Mouse (Mus musculus) kidney, embryonic 14.5 days (tissue): ENCODE results near the gene Npas3. TPM values are rescaled to one million over a fixed set of nuclear protein-coding genes. Genes with fewer than 3 reads are reported as not detected.

Source experiments
- ATAC-seq: fragments of 200-750 bp; cut with Nextera tagmentation; 2 replicates; pipeline ENCODE4 v1.8.0; 2017; ENCODE audit warnings: moderate number of reproducible peaks, mild to moderate bottlenecking, moderate TSS enrichment, moderate library complexity; ENCODE audit not compliant: low FRiP score, low TSS enrichment
- H3K27ac ChIP-seq: fragments of 300-500 bp; sonication (generic); 2 replicates; pipeline ENCODE4 v1.5.1; 2014; ENCODE audit warnings: low read depth, mild to moderate bottlenecking, low read length, moderate library complexity, mixed read lengths
- H3K27me3 ChIP-seq: fragments of 300-500 bp; sonication (generic); 2 replicates; pipeline ENCODE4 v1.6.1; 2014; ENCODE audit warnings: mild to moderate bottlenecking, low read length; ENCODE audit not compliant: control insufficient read depth, insufficient read depth
- H3K36me3 ChIP-seq: fragments of 300-500 bp; sonication (generic); 2 replicates; pipeline ENCODE4 v1.6.1; 2014; ENCODE audit warnings: low read length, mixed read lengths; ENCODE audit not compliant: control insufficient read depth, insufficient read depth
- H3K4me1 ChIP-seq: fragments of 300-500 bp; sonication (generic); 2 replicates; pipeline ENCODE4 v1.6.1; 2014; ENCODE audit warnings: low read length, mixed read lengths; ENCODE audit not compliant: control insufficient read depth, insufficient read depth
- H3K4me2 ChIP-seq: fragments of 300-500 bp; sonication (generic); replicated peaks from 2 replicates; pipeline ENCODE4 v1.6.1; 2014; ENCODE audit warnings: low read depth, mild to moderate bottlenecking, low read length
- H3K4me3 ChIP-seq: fragments of 300-500 bp; sonication (generic); 2 replicates; pipeline ENCODE4 v1.5.1; 2014; ENCODE audit warnings: mild to moderate bottlenecking, low read length
- H3K9ac ChIP-seq: fragments of 300-500 bp; sonication (generic); 2 replicates; pipeline ENCODE4 v1.6.1; 2014; ENCODE audit warnings: low read depth, mild to moderate bottlenecking, low read length, moderate library complexity
- H3K9me3 ChIP-seq: fragments of 300-500 bp; sonication (generic); 2 replicates; pipeline ENCODE4 v1.6.1; 2016; ENCODE audit warnings: low read length; ENCODE audit not compliant: control insufficient read depth
- WGBS: fragments of 180-500 bp; shearing (Covaris S2); extraction: QIAGEN DNeasy Blood & Tissue Kit; methylation state at CpG from one replicate; pipeline ENCODE4 v1.1.7; 2014; 5-methylcytosine and 5-hydroxymethylcytosine counted together
- polyA plus RNA-seq: library from polyadenylated mRNA; unstranded; fragments of >200 nt; fragmentation: Nextera tagmentation; extraction: Ambion mirVana; gene quantifications from 2 replicates; pipeline ENCODE4 v1.2.1, GENCODE M21; 2014

The Npas3 gene
- polyA plus RNA-seq, 1 experiment from 2014 or later, result 3.2 TPM

DNA sequence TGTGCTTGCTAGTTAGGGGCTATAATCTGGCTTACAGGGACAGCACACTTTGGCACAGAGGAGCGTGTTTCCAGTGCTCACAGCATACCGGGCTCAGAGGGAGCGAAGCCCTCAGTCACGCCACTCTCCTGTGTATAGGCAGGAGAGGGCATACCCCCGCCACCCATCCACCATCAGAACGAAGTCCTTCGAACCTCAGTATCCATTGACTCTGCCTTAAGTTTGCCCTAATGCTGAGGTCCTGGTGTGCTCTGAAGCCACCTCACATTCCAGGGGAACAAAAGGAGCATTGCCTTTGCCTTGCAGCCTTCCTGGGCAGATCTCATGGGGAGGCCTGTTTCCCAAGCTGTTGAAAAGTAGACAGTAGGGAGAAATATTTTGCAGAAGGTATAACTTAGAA is 673.7 kb downstream of the Npas3 start:
- Histone ChIP-seq H3K36me3 (no peaks in the 10 kb centered on the region), H3K4me3 (no peak overlapping the region), H3K4me1 (no peaks in the 10 kb centered on the region), H3K27ac (no peak overlapping the region), H3K9ac (no peak overlapping the region), H3K27me3 (0 out of 2 replicates have a peak, but pooled peaks cover 8% of the 10 kb centered on the region), H3K9me3 (no peaks in the 10 kb centered on the region), H3K4me2 (no peak overlapping the region)
- 96% methylated on average over 7 of the region's 7 CpGs for WGBS
- no peak for ATAC-seq

DNA sequence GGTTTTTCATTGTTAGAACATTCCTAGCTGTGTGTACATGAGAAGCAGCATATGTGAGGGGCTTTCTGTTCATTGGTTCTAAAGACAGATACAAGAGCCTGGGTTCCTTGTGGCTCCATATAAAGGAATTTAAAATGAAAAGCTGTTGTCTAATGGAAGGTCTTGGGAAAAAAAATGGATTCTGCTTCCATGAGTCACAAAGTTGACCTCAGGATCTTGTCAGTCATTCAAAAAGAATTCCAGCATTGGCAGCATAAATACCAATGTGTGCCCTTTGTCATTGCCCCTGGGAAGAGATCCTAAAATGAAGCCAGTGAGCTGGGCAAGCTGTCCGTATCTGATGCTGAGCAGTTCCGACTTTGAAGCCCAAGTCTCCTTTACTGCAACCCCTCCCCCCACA is 700.3 kb downstream of the Npas3 start:
- Histone ChIP-seq H3K27ac (no peak overlapping the region), H3K4me1 (no peaks in the 10 kb centered on the region), H3K9ac (no peak overlapping the region), H3K27me3 (no peaks in the 10 kb centered on the region), H3K9me3 (no peaks in the 10 kb centered on the region), H3K4me2 (no peak overlapping the region), H3K4me3 (no peak overlapping the region), H3K36me3 (no peaks in the 10 kb centered on the region)
- no peak for ATAC-seq
- 93% methylated on average over 2 of the region's 2 CpGs for WGBS

DNA sequence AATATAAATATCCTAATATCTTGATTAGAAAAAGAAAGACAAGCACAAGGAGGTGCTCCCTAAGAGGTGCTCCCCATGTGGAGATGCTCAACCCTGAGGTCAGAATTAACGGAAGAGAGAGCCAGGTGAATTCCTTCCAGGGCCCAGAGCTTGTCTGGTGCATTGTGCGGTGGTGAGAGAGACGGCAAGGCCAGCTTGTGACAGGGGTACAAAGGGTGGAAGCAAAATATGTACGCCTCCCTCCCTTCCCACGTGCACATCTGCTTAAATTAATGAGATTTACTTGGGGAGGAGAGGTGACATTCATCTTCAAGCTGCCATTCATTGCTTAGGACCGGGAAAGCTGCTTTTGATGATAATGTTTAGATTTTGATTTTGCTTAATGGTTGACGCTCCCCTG is 713.5 kb downstream of the Npas3 start:
- Histone ChIP-seq H3K36me3 (no peaks in the 10 kb centered on the region), H3K9me3 (no peaks in the 10 kb centered on the region), H3K4me1 (no peaks in the 10 kb centered on the region), H3K27ac (no peak overlapping the region), H3K4me2 (no peak overlapping the region), H3K27me3 (no peaks in the 10 kb centered on the region), H3K9ac (no peak overlapping the region), H3K4me3 (no peak overlapping the region)
- 51% methylated on average over 7 of the region's 7 CpGs for WGBS
- no peak for ATAC-seq

DNA sequence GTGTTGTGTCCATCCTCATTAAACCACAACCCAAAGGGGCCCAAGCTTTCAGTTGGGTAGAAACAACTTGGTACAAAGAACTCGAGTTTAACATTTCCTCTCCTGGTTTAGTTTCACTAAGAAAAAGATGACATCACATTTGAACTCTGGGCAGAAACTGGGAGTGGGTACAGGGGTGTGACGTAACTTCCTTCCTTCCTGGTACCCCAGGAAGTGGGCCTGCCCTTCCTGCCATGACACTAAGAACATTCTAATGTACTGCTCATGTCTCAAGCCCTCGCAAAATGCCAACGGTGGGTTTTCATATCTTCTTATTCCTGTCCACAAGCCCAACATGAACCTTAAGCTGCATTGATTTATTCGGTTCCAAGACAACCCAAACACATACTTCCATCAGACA is 715.1 kb downstream of the Npas3 start:
- Histone ChIP-seq H3K27me3 (no peaks in the 10 kb centered on the region), H3K4me2 (no peak overlapping the region), H3K27ac (no peak overlapping the region), H3K4me1 (no peaks in the 10 kb centered on the region), H3K4me3 (no peak overlapping the region), H3K9me3 (no peaks in the 10 kb centered on the region), H3K36me3 (no peaks in the 10 kb centered on the region), H3K9ac (no peak overlapping the region)
- no peak for ATAC-seq
- 86% methylated on average over 5 of the region's 5 CpGs for WGBS

DNA sequence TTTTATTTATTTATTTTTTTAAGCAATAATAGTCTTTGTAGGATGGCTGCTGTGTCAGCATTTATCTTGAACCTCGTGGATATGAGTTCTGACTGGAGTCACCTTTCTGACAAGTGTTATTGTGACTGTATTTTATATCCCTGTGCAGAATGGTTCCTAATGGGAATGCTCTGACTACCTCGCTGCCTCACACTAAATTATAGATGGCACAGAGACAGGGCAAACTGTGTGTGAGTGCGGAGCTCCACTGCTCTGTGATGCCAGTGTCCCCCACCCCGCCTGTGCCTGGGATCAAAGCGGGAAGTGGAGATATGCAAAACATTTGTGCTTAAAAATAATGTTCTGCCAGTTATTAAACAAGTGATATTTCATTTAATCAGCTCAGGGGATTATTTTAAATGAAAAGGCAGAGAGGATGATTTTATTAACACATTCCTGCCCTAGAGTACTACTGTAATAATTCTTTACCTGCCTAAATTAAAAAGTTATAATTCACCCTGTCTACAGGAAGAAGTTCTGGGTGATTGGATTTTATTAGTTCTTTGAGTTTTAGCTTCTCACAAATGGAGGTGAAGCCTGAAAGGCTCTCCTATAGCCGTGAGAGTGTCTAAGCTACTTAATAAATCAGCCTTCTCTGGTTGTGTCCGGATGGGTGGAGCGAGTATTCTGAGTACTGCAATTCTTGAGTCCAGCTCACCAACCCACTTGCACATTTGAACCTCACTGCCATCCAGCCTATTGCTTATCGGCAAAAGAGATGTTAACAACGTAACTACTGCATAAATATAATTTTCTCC is 721.1 kb downstream of the Npas3 start:
- peak; percentile 84 for ATAC-seq
- no peak overlapping the region for H3K4me3 ChIP-seq
- no peak overlapping the region for H3K4me2 ChIP-seq
- H3K36me3 ChIP-seq, result no peaks in the 10 kb centered on the region
- H3K27me3 ChIP-seq, result no peaks in the 10 kb centered on the region; the same call in 1 of the 2 replicates
- H3K9me3 ChIP-seq, result no peaks in the 10 kb centered on the region
- 0 out of 2 replicates have a peak, but pooled peaks cover 4% of the 10 kb centered on the region for H3K4me1 ChIP-seq
- no peak overlapping the region for H3K27ac ChIP-seq
- H3K9ac ChIP-seq, result no peak overlapping the region
- 32% methylated on average over 10 of the region's 10 CpGs for WGBS

DNA sequence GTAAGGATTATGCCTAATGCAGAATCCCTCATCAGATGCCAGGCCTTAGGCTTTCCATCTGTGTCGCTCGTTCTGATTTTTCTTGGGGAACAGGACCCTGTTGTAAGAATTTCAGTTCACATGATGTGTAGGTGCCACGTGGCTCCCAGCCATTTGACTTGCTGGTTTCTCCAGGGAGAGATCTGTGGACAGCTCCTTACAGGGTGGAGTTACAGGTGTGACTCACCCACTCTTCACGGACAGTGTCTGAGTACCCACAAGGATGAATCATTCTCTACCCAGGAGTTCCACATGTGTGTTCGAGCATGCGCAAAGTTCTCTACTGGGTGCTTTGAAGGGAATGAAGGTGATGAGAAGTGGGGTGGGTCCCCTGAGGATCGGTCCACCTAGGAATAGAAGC is 722.2 kb downstream of the Npas3 start:
- H3K27me3 ChIP-seq, result no peaks in the 10 kb centered on the region; the same call in 1 of the 2 replicates
- no peak overlapping the region for H3K27ac ChIP-seq
- no peaks in the 10 kb centered on the region for H3K36me3 ChIP-seq
- no peak for ATAC-seq
- WGBS, result 93% methylated on average over 7 of the region's 7 CpGs
- H3K9ac ChIP-seq, result no peak overlapping the region
- H3K4me1 ChIP-seq, result 0 out of 2 replicates have a peak, but pooled peaks cover 4% of the 10 kb centered on the region
- no peaks in the 10 kb centered on the region for H3K9me3 ChIP-seq
- no peak overlapping the region for H3K4me2 ChIP-seq
- H3K4me3 ChIP-seq, result no peak overlapping the region

DNA sequence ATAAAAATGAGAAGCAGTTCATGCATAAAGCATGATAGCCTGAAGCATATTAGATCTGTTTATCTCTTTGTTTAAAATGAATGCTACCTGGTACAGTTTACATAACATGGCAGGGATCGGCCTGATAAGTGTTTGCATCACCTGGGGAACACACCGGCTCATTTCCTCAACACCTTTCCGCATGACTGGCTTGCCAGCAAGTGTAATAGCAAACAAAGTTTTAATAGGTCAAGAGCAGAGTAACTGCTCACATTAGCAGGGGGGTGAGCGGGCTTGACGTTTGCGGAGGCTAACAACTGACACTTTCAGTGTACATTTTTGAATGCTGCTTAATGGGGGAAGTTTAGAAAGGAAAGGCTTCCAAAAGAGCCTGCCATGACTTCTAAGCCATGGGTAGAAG is 724.9 kb downstream of the Npas3 start:
- H3K4me3 ChIP-seq, result no peak overlapping the region
- no peaks in the 10 kb centered on the region; the same call in 1 of the 2 replicates for H3K27me3 ChIP-seq
- WGBS, result 49% methylated on average over 6 of the region's 6 CpGs
- H3K36me3 ChIP-seq, result no peaks in the 10 kb centered on the region
- no peak overlapping the region for H3K4me2 ChIP-seq
- H3K9me3 ChIP-seq, result no peaks in the 10 kb centered on the region
- ATAC-seq, result no peak
- 0 out of 2 replicates have a peak, but pooled peaks cover 4% of the 10 kb centered on the region for H3K4me1 ChIP-seq
- H3K9ac ChIP-seq, result no peak overlapping the region
- H3K27ac ChIP-seq, result no peak overlapping the region

DNA sequence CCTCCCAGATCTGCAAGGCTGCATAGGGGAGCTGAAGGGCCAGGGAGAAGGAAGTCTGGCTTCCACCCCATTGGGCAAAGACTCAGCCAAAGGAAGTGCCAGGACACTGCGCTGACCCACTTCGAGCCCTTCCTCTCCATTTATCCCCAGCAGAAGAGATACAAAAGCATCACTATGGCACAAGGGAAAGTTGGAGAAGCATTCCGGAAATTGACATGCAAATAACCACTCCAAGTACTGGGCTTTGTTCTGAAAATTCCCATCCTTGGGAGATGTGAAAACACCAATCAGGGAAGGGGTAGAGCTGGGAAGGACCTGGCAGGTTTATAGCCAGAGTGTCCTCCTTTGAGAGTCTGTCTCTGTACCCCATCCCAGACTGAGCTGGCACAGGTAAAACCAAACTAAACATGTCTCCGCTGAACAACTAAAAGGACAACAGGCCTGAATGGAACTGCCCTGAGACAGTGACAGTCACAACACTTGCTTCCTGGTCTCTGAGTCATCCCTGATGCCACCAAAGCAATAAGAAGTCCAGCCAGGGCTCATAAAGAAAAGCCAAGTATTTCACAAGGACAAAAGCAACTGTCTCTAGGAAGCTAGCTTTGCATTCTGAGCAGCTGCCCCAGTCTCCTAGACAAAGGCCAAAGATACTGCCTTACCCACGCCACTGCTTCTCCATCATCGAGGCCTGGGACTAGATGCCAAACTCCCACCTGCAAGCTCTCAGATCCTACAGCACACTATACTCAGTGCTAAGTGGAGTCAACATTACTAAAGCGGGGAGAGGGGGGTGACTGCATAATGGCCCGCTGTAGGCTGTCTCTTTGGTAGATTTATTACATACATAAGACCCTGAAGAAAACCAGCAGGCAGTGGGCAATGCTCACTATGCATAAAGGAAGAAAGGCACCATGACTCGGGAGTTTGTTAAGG is 733.4 kb downstream of the Npas3 start:
- no peak for ATAC-seq
- no peaks in the 10 kb centered on the region for H3K9me3 ChIP-seq
- no peak overlapping the region for H3K4me3 ChIP-seq
- H3K9ac ChIP-seq, result no peak overlapping the region
- H3K4me1 ChIP-seq, result no peaks in the 10 kb centered on the region
- H3K4me2 ChIP-seq, result no peak overlapping the region
- peaks cover 4% of the 10 kb centered on the region; the same call in 1 of the 2 replicates for H3K27me3 ChIP-seq
- 58% methylated on average over 9 of the region's 9 CpGs for WGBS
- no peaks in the 10 kb centered on the region for H3K36me3 ChIP-seq
- H3K27ac ChIP-seq, result no peak overlapping the region

DNA sequence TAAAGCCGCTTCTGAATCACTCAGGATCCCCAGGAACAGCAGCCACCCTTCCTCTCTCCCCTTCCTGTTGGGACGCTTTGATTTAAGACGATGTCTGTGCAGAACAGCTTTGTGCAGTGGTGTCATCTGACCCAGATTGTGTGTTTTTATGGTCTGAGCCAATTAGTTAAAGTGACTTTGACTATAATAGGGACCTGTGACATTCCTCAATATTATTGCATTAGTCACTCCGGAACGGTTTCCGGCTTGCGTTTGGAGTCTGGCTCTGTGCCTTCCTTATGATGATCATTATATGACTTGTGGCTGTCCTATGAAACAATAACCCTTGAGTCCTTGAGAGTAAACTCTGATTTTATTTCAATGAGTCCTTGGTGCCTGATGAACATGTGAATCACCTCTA is 735.5 kb downstream of the Npas3 start:
- H3K9ac ChIP-seq, result no peak overlapping the region
- H3K4me3 ChIP-seq, result no peak overlapping the region
- no peak overlapping the region for H3K27ac ChIP-seq
- no peaks in the 10 kb centered on the region for H3K36me3 ChIP-seq
- H3K4me2 ChIP-seq, result no peak overlapping the region
- H3K4me1 ChIP-seq, result 0 out of 2 replicates have a peak, but pooled peaks cover 4% of the 10 kb centered on the region
- H3K9me3 ChIP-seq, result no peaks in the 10 kb centered on the region
- peaks cover 4% of the 10 kb centered on the region; the same call in 1 of the 2 replicates for H3K27me3 ChIP-seq
- 30% methylated on average over 7 of the region's 7 CpGs for WGBS
- ATAC-seq, result no peak
